Mouse (Mus musculus) small intestine, adult 2 months (tissue): ENCODE results near the gene Gprin3.

Source experiments
- CTCF ChIP-seq: fragments of 200-500 bp; IDR thresholded peaks from 2 replicates; pipeline ENCODE4 v1.5.1; 2012; ENCODE audit warnings: low read depth, mild to moderate bottlenecking, control low read depth, inconsistent platforms, low read length, moderate library complexity, mixed read lengths; ENCODE audit not compliant: insufficient replicate concordance, insufficient read length; ENCODE audit errors: extremely low read depth
- POLR2A ChIP-seq: fragments of 200-500 bp; IDR thresholded peaks from 2 replicates; pipeline ENCODE4 v1.6.1; 2012; ENCODE audit warnings: low read depth, mild to moderate bottlenecking, control low read depth, inconsistent platforms, low read length, moderate library complexity

DNA sequence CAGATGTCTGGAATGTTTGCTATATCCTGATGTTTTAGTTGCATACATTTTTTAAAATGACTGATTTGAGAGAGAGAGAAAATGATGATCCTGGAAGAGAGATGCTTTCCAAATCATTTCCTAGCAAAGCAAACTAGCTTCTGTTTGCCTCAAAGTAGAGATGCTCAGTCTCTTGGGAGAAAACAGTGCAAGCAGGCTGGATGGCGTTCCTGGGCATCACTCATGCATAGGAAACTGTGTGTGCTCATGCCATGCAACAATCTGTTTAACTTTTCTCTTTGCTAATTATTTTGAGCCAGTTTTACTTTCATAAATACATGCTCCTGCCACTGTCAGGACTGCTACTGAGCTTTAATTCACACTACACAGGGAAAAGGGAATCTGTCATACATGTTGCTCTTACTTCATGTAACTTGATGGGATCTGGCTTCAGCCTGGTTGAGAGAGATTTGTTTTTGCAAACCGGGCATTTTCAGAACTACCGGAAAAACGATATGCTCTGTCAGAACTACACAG is 18.6 kb downstream of the Gprin3 start:
- TF ChIP-seq CTCF (no peak), POLR2A (no peak)
